Mouse (Mus musculus): ENCODE measurements around the gene H2al1h.
"Not testable (repeated sequence)": the region's sequence is repeated elsewhere in the genome, so short reads cannot be mapped to it uniquely, and the experiment has no call there.

Gene H2al1h

DNA sequence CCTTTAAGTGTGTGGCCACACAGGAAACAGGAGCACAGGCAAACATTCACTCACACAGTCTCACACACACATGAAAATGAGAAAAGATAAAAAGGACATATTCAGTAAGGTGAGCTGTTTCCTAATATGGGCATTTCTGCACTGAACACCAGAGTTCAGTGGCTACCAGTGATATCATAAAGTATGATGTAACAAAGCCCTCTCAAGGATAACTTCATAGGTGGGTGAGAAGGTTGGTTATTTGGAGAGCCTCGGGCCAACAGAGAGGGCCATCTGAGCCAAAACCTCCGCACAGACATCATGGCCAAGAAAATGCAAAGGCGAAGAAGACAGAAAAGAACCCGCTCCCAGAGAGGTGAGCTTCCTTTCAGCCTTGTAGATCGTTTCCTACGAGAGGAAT lies at the start of gene H2al1h:
Gene H2al1h, plus strand, starts transcription at position 301 of the 400 bp plus-strand sequence.
- DNase-seq (ENCODE audit: low spot score in 2 of 2) = not testable (repeated sequence)

- DNase-seq (ENCODE audit: low spot score in 2 of 2) = no peak
Observed at GRCm38 (mm10) chrX:11273190-11273589, 48.1 kb upstream of the H2al1h start.

- no peak for DNase-seq (ENCODE audit: low spot score in 2 of 2)
Observed at GRCm38 (mm10) chrX:11277083-11277482, 44.2 kb upstream of the H2al1h start.

- DNase-seq (ENCODE audit: low spot score in 2 of 2) = no peak
Observed at GRCm38 (mm10) chrX:11280741-11281140, 40.6 kb upstream of the H2al1h start.

GRCm38 (mm10) chrX:11288306-11288882 lies 32.9 kb upstream of the H2al1h start:
- no peak for DNase-seq (ENCODE audit: low spot score in 2 of 2)

DNA sequence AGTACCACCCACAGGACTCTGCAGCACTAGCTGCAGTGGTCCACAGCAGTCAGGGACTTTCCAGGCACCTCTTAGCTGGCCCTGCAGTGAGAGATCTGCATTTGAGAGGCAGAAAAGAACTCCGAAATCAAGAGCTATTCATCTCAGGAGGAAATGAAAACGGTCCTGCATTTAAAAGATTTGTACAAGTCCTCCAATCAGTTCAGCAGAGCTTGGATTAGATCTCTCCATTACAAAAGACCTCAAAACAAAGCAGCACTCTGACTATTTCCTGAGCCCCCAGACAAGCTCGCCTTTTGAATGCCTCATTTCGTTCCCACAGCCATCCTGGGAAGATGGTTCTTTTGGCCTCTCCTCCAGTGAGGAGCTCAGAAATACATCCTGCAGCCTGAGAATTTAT lies 32.0 kb upstream of the H2al1h start:
- no peak for DNase-seq (ENCODE audit: low spot score in 2 of 2)

- DNase-seq (ENCODE audit: low spot score in 2 of 2) = not testable (repeated sequence)
Observed at GRCm38 (mm10) chrX:11298957-11299356, 22.3 kb upstream of the H2al1h start, which contains the start of gene H2al1a. H2al1a (plus strand) TSS chrX:11299257.

- DNase-seq (ENCODE audit: low spot score in 2 of 2) = not testable (repeated sequence)
Observed at GRCm38 (mm10) chrX:11302132-11302531, 19.2 kb upstream of the H2al1h start, which contains the start of gene H2al1b. H2al1b (plus strand) TSS chrX:11302432.

- not testable (repeated sequence) for DNase-seq (ENCODE audit: low spot score in 2 of 2)
Observed at GRCm38 (mm10) chrX:11305355-11305754, 15.9 kb upstream of the H2al1h start, which contains the start of gene H2al1c. H2al1c (plus strand) TSS chrX:11305655.

DNA sequence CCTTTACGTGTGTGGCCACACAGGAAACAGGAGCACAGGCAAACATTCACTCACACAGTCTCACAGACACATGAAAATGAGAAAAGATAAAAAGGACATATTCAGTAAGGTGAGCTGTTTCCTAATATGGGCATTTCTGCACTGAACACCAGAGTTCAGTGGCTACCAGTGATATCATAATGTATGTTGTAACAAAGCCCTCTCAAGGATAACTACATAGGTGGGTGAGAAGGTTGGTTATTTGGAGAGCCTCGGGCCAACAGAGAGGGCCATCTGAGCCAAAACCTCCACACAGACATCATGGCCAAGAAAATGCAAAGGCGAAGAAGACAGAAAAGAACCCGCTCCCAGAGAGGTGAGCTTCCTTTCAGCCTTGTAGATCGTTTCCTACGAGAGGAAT lies 12.8 kb upstream of the H2al1h start, which contains the start of gene H2al1d:
Gene H2al1d, plus strand, starts transcription at position 301 of the 400 bp plus-strand sequence.
- DNase-seq (ENCODE audit: low spot score in 2 of 2) = not testable (repeated sequence)

- DNase-seq (ENCODE audit: low spot score in 2 of 2) = not testable (repeated sequence)
Observed at GRCm38 (mm10) chrX:11311634-11312033, 9.7 kb upstream of the H2al1h start, which contains the start of gene H2al1e. H2al1e (plus strand) TSS chrX:11311934.

DNA sequence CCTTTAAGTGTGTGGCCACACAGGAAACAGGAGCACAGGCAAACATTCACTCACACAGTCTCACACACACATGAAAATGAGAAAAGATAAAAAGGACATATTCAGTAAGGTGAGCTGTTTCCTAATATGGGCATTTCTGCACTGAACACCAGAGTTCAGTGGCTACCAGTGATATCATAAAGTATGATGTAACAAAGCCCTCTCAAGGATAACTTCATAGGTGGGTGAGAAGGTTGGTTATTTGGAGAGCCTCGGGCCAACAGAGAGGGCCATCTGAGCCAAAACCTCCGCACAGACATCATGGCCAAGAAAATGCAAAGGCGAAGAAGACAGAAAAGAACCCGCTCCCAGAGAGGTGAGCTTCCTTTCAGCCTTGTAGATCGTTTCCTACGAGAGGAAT lies 6.4 kb upstream of the H2al1h start, which contains the start of gene H2al1f:
Gene H2al1f, plus strand, starts transcription at position 301 of the 400 bp plus-strand sequence.
- DNase-seq (ENCODE audit: low spot score in 2 of 2) = not testable (repeated sequence)

- not testable (repeated sequence) for DNase-seq (ENCODE audit: low spot score in 2 of 2)
Observed at GRCm38 (mm10) chrX:11317956-11318355, 3.3 kb upstream of the H2al1h start, which contains the start of gene H2al1g. H2al1g (plus strand) TSS chrX:11318256.

DNA sequence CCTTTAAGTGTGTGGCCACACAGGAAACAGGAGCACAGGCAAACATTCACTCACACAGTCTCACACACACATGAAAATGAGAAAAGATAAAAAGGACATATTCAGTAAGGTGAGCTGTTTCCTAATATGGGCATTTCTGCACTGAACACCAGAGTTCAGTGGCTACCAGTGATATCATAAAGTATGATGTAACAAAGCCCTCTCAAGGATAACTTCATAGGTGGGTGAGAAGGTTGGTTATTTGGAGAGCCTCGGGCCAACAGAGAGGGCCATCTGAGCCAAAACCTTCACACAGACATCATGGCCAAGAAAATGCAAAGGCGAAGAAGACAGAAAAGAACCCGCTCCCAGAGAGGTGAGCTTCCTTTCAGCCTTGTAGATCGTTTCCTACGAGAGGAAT lies 3.1 kb downstream of the H2al1h start, which contains the start of gene H2al1i:
Gene H2al1i, plus strand, starts transcription at position 301 of the 400 bp plus-strand sequence.
- DNase-seq (ENCODE audit: low spot score in 2 of 2) = not testable (repeated sequence)

DNA sequence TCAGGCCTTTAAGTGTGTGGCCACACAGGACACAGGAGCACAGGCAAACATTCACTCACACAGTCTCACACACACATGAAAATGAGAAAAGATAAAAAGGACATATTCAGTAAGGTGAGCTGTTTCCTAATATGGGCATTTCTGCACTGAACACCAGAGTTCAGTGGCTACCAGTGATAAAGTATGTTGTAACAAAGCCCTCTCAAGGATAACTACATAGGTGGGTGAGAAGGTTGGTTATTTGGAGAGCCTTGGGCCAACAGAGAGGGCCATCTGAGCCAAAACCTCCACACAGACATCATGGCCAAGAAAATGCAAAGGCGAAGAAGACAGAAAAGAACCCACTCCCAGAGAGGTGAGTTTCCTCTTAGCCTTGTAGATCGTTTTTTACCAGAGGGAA lies 6.2 kb downstream of the H2al1h start, which contains the start of gene H2al1j:
Gene H2al1j, plus strand, starts transcription at position 301 of the 400 bp plus-strand sequence.
- not testable (repeated sequence) for DNase-seq (ENCODE audit: low spot score in 2 of 2)

DNA sequence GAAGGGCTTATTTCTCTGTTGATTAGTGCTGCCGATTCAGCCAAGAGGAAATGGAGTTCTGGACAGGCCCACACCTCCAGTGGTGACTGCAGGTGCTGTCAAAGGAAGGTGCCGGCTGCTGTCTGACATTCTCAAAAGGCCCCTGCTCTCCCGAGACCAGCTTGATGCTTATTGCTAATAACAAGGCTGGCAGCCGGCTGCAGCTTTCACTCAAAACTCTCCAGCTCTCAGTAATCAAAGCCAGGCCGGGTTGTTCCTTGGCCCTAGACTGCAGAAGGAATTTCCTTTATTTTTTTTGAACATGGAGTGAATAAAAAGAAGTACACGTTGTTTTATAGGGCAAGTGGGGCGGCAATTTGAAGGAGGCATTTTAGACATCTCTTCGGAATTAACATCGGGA lies 24.5 kb downstream of the H2al1h start:
- no peak for DNase-seq (ENCODE audit: low spot score in 2 of 2)

DNA sequence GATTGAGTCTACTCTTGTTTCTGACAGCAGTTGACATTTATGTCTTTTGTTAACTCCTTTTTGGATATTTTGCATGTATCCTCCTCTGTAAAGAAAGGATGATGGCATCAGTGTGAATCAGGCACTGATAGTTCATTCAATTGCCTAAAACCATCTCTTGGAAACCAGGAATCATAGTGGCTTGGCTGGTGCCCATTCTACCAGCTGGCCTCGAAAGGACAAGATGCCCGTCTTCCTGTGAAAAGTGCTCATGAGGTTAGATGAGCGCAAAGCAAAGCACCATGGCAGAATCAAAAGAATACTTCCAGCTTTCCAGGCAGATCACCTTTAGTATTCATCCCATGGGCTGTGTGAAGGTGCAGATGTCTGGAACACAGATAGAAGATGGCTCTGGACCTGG lies 25.5 kb downstream of the H2al1h start:
- no peak for DNase-seq (ENCODE audit: low spot score in 2 of 2)

- DNase-seq (ENCODE audit: low spot score in 2 of 2) = no peak
Observed at GRCm38 (mm10) chrX:11360823-11361222, 39.5 kb downstream of the H2al1h start.

- no peak for DNase-seq (ENCODE audit: low spot score in 2 of 2)
Observed at GRCm38 (mm10) chrX:11361261-11361660, 40.0 kb downstream of the H2al1h start.

DNA sequence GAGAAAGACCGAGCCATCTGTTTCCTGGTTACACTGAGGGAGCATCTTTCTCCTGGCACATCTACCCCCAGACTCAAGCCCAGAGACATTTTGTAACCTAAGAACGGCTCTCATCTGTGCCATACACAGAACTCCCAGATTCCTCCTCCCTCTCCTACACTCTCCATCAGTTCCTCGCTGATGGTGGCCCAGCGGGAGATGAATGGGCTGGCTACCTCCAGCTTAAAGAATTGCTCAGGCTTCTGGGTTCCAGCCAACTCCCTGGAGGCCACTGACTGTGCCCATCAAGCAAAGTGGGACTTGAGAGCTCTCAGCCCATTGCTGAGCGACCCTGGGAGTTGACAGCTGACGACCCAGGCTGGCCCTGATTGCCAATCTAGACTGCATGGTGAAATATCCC lies 42.6 kb downstream of the H2al1h start:
- peak; percentile 17 to 60 for DNase-seq (ENCODE audit: low spot score in 2 of 2)

GRCm38 (mm10) chrX:11365151-11365550 lies 43.9 kb downstream of the H2al1h start:
- DNase-seq (ENCODE audit: low spot score in 2 of 2) = no peak

Measured in cerebellum, postnatal 4 days (tissue).